Mouse (Mus musculus) kidney, postnatal 10 days (tissue): ENCODE results near the gene Arrb1.
"Not testable (repeated sequence)": the region's sequence is repeated elsewhere in the genome, so short reads cannot be mapped to it uniquely, and the experiment has no call there.

Experiments
- DNase-seq: peaks from one replicate; pipeline ENCODE4 v3.0.0; 2021; ENCODE audit warnings: mixed read lengths

Arrb1 gene

GRCm38 (mm10) chr7:99534901-99535735 lies at the start of gene Arrb1:
Gene Arrb1, plus strand, starts transcription at chr7:99535466.
- DNase-seq = peak; percentile 90

GRCm38 (mm10) chr7:99489708-99490107 lies 45.6 kb upstream of the Arrb1 start:
- no peak for DNase-seq

- DNase-seq = peak; percentile 28
Measured at GRCm38 (mm10) chr7:99499128-99499527, 36.1 kb upstream of the Arrb1 start.

- DNase-seq = peak; percentile 93
Measured at GRCm38 (mm10) chr7:99500201-99500600, 35.1 kb upstream of the Arrb1 start.

- DNase-seq = no peak
Measured at GRCm38 (mm10) chr7:99500655-99501054, 34.6 kb upstream of the Arrb1 start.

- no peak for DNase-seq
Measured at GRCm38 (mm10) chr7:99501148-99501547, 34.1 kb upstream of the Arrb1 start.

GRCm38 (mm10) chr7:99504556-99504955 lies 30.7 kb upstream of the Arrb1 start:
- DNase-seq = no peak

GRCm38 (mm10) chr7:99508187-99508586 lies 27.1 kb upstream of the Arrb1 start:
- not testable (repeated sequence) for DNase-seq

- peak; percentile 72 for DNase-seq
Measured at GRCm38 (mm10) chr7:99510087-99510501, 25.2 kb upstream of the Arrb1 start.

- DNase-seq = no peak
Measured at GRCm38 (mm10) chr7:99516092-99516813, 19.0 kb upstream of the Arrb1 start.

- no peak for DNase-seq
Measured at GRCm38 (mm10) chr7:99516814-99517157, 18.5 kb upstream of the Arrb1 start.

- no peak for DNase-seq
Measured at GRCm38 (mm10) chr7:99518954-99519644, 16.2 kb upstream of the Arrb1 start.

GRCm38 (mm10) chr7:99523121-99523520 lies 12.1 kb upstream of the Arrb1 start:
- no peak for DNase-seq

- DNase-seq = no peak
Measured at GRCm38 (mm10) chr7:99523837-99524236, 11.4 kb upstream of the Arrb1 start.

- DNase-seq = no peak
Measured at GRCm38 (mm10) chr7:99528547-99528946, 6.7 kb upstream of the Arrb1 start.

GRCm38 (mm10) chr7:99529410-99529809 lies 5.9 kb upstream of the Arrb1 start:
- DNase-seq = no peak

GRCm38 (mm10) chr7:99531408-99531970 lies 3.8 kb upstream of the Arrb1 start:
- no peak for DNase-seq

GRCm38 (mm10) chr7:99532526-99532925 lies 2.7 kb upstream of the Arrb1 start:
- DNase-seq = no peak

GRCm38 (mm10) chr7:99533600-99533999 lies 1.7 kb upstream of the Arrb1 start:
- DNase-seq = no peak

GRCm38 (mm10) chr7:99534501-99534900 lies 765 bp upstream of the Arrb1 start:
- DNase-seq = no peak

GRCm38 (mm10) chr7:99535741-99536501 lies 655 bp downstream of the Arrb1 start:
- no peak for DNase-seq

- no peak for DNase-seq
Measured at GRCm38 (mm10) chr7:99537183-99537756, 2.0 kb downstream of the Arrb1 start.
